Mouse (Mus musculus) activated CD4-positive, CD25-positive, alpha-beta regulatory T cell, adult 4 months (primary cell): ENCODE data around the gene Bcar3. TPM values are rescaled to one million over a fixed set of nuclear protein-coding genes. Genes with fewer than 3 reads are reported as not detected.

Experiments used
- ATAC-seq: one replicate; pipeline ENCODE4 v1.8.0; 2017
- polyA plus RNA-seq, 2 experiments: library from polyadenylated mRNA; unstranded; fragments of 100-300 nt; shearing (Covaris generic); gene quantifications; one replicate each; pipeline ENCODE4 v1.2.1; 2017

Bcar3 gene
- polyA plus RNA-seq, 2 experiments from 2014 or later: 0.61 to 0.70 TPM

DNA sequence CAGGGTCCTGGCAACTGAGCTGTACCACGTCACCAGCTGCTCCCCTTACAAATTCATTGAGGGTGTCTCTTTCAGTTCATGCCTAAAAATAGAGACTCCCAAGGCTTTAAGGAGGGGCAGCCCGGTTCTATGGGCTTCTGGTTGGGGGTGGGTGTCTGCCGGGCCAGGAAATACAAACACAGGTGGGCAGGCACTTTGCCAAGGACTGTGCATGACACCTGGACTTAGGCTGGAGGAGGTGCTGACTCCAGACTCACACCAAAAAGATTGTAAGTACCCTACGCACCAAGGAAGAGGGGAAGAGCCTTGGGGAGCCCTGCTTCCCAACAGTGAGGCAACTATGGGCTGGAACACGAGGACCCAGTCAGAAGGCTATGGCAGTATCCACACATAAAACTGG, 44.1 kb downstream of the Bcar3 start:
- ATAC-seq: no peak

GRCm38 (mm10) chr3:122338897-122339296, 45.0 kb downstream of the Bcar3 start:
- no peak for ATAC-seq

DNA sequence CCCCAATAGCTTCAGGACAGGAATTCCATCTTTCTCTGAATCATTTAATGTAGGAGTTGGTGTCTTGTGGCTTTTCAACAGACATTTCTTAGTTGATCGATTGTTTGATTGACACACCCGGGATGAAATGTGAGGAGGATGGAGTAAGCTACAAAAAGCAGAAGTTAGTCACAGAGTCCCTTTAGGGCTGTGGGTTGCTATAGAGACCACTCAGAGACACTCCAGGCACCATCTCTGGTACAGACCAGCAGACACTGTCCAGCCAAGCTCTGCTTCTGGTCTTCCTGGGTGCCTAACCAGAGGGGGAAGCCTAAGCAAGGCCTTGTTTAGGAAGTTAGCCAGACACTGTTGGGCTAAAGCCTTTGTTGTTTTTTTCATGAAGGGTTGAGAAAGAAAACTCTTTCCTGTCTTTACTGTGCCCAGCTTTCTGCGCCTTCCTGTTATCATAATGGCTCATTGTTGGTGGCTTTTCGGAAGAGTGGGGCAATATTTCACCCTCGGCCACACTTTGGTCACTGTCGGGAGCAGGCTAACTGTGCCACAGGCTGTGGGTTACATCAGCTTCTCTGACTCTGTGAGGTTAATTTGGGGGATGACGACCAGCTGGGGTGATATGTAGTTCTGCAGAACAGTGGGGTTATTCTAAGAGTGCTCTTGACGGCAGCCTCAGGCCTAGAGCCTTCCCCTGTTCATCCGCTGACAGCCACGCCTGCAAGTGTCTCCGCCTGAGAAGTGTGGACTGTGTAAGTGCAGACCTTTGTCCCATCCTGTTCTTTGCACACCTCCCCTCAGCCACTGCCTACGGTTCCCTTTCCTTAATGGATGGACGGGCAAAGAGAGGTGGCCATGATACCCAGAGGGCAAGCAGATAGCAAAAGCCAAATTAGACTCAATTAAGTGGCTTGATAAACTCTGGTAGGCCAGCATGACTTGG, 46.5 kb downstream of the Bcar3 start:
- no peak for ATAC-seq

DNA sequence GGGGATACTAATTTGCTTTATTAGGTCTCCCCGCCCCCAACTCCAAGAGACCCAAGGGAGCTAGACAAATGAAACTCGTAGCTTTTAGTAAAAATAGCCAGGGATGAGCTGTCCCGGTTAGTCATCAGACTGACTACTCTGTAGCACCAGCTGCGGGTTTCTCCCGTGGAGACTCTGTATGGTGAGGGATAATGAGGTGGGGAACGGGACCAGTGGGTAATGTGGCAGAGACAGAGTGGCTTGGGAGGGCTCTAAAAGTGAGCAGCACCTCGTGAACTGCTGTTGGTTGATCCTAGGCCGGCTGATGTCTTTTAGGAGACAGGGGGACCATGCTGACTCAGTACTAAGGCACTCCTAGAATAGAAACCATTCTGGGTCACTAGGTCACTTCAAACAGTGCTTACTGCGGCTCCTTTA, 49.5 kb downstream of the Bcar3 start:
- ATAC-seq: no peak

- ATAC-seq: no peak
Measured at GRCm38 (mm10) chr3:122344350-122344749, 50.4 kb downstream of the Bcar3 start.

DNA sequence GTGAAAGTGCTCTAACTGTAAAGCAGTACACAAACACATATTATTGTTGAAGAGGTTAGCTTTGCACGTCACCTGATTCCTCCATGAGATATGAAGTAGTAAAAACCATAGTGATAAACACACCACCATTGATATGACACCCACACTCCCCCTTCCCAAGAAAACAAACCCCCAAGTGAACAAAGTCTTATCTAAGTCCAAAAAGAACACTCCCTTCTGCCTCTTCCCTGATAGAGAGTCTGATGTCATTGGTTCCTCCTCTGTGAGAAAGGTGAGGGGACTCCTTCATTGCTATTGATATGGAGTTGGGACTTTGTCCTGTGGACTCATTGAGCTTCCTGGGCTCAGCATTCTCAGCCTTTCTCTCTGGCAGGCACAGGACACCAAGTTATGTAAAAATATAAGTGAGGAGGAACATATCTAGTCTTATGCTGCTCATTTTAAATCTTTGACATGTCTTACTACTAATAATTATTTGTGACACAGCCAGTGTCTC, 52.1 kb downstream of the Bcar3 start:
- ATAC-seq: no peak

DNA sequence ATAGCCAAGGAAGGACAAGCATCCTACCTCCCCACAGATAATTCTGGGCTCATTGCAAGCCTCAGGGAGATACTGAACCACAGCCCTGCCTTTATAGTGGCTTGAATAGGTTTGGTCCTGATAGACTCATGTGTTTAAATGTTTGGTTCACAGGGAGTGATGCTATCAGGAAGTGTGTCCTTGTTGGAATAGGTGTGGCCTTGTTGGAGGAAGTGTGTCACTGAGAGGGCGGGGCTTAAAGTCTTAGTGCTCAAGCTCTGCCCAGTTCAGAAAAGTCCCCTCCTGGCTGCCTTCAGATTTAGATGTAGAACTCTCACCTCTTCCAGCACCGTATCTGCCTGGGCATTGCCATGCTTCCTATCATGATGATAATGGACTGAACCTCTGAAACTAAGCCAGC, 52.7 kb downstream of the Bcar3 start:
- ATAC-seq: no peak

DNA sequence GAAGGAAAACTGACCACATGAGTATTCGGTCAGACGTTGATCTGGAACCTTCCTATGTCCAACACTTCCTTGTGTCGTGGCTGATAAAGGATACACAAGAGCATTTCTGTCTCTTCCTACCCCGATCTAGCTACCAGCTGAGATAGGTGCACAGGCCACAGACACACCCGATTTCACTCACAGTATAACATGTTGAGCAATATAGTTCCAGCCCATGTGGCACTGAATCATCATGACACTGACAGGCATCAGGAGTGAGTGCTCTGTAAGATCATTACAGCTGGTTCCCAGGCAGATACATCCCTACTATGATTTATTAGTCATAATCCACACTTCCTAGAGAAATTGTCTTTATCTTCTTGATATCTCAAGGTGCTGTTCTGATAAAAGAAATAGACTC, 54.7 kb downstream of the Bcar3 start:
- no peak for ATAC-seq

GRCm38 (mm10) chr3:122352801-122353200, 58.9 kb downstream of the Bcar3 start:
- no peak for ATAC-seq

- no peak for ATAC-seq
Measured at GRCm38 (mm10) chr3:122359426-122359825, 65.5 kb downstream of the Bcar3 start.

- no peak for ATAC-seq
Measured at GRCm38 (mm10) chr3:122359954-122360353, 66.0 kb downstream of the Bcar3 start.

- ATAC-seq: no peak
Measured at GRCm38 (mm10) chr3:122360721-122361138, 66.8 kb downstream of the Bcar3 start.

DNA sequence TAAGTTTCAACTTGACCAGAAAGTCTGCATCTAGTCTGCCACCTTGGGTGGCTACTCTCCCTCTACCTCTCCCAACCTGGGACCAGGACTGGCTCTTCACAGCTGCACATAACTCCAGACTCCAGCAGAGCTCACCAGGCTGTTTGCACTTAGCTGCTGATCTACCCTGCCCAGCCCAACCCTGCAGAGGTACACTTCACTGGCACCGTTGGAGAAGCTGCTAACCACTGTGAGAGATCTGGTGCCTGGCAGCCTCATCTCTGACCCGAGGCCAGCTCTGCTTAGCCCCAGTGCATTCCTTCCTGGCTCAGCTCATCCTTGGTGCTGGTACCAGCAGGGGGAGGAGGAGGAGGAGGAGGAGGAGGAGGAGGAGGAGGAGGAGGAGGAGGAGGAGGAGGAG, 68.8 kb downstream of the Bcar3 start:
- no peak for ATAC-seq

DNA sequence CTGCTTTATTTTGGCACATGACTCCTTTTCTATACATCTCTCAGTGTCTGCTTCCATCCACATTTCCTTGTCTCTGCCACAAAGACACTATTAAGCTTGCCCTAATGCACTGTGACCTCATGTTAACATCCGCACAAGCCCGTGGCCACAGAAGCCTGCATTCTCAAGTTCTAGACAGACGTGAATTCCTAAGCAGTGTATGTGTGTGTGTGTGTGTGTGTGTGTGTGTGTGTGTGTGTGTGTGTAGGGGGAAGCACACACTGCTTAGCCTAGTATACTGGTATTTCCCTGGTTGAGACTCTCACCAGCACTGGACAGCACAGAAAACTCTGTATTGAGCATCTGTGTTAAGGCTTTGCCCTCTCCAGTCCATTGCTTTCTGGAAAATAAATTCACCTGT, 70.6 kb downstream of the Bcar3 start:
- no peak for ATAC-seq

DNA sequence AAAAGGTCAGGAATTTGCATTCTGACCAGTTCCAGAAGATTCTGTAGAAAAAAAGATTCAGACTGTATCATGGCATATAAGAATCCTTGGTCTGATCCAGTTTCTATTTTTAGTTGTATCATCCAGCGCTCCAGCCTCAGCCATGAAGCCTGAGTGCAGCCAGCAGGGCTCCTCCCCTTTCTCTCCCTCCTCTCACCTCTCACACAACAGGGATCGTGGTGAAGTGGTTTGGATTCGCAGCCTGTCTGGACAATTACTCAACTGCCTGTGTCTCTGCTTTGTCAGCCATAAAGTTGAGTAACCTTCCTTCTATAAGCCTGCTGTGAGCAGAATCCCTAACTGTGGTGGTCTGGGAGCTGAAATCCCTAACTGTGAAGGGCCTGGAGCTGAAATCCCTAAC, 71.4 kb downstream of the Bcar3 start:
- no peak for ATAC-seq

GRCm38 (mm10) chr3:122371646-122372341, 77.9 kb downstream of the Bcar3 start:
- no peak for ATAC-seq

DNA sequence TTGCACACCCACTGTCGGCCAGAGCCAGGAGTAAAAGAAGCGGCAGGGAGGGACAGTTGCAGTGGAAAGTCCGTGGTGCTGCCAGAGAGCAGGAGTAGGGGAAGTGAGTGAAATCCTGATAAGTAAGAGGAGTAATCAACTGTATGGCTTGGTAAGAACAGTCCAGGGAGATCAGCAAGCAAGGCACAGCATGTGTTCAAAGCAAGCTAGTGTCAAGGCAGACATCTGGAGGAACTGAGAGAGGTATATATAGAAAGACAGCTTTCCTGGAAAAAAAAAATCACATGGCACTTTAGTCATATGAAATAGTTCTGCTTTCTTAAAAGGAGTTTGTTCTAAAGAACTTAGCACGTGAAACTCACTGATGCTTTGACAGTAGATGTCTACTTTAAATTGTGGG, 78.7 kb downstream of the Bcar3 start:
- no peak for ATAC-seq

DNA sequence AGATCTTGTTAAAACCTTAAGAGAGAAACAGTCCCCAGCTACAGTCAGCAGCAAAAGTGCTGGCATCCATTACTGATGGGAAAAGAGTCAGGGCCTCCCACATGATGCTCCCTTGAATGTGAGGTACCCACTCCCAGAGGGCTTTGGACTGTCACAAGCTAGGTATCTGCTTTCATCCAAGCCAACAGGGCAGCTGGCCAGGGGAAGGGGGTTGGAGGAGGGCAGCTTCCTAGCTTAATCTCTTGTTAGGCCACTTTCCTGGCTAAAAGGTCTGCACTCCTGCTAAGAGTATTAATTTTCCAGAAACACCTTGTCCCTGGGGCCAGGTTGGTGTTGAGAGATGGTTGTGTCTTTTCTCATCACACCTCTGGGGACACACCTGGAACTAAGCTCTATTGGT, 82.1 kb downstream of the Bcar3 start:
- no peak for ATAC-seq

DNA sequence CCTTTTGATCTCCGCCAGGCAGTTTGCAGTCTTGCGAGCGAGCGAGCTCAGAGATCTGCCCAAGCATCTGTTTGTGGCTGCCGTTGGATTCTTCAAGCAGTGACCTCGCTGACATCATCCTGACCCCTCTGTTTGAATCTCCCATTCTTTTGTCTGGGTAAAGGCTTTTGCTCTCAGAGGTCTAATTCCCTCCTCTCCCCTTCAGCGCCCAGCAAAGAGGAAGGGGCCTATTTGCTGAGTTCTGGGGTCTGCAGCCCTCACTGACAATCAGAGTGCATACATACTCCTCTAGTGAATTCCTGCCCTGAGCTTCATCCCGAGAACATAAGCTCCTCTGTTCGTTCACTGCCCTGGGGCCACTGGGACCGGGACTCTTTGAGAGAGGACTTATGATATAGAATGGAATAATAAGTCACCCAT, 82.5 kb downstream of the Bcar3 start:
- ATAC-seq: no peak

DNA sequence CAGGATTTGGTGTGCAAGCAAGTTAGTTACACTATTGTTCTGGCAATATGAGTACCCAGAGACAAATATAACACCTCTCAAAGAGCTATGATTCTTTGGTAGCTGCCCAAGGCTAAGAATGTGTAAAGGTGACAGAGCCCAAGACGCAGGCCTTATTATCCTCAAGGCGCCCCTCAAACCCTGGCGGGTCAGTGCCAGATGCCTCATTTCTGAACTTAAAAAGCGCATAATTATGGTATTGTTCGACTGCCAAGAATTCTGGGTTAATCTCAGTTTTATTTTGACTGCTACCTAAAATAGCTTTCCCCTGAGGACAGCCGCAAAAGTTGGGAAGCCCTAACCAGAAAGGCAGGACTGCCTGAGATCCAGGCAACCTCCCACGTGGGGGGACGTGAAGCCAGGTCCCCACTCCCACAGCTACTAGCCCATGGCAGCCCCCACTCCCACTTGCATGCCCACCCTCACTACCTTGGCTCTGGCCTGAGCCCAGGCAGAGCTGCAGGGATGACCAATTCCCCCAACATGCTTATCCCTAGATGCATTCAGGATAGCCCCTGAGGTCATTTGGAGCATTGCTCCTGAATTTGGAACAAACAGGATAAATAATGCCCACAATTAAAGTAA, 83.0 kb downstream of the Bcar3 start:
- ATAC-seq: no peak

- ATAC-seq: no peak
Measured at GRCm38 (mm10) chr3:122378634-122379033, 84.7 kb downstream of the Bcar3 start.

DNA sequence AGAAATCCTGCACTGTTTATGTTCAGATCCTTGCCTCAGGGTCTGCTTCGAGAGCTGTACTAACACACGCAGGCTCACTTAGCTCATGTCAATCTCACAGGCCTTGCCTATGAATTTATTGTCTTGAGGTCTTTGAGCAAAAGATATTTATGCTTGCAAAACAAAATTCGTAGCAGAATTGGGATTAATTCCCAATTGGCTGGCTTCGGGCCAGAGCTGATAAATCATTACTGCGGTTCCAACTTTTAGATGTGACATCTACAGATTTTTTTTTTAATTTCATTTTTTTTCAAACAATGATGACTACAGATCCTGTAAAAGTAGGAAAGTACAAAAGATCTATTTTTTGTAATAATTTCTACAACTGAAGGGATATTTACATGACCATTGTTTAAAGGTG, 86.8 kb downstream of the Bcar3 start:
- ATAC-seq: no peak

DNA sequence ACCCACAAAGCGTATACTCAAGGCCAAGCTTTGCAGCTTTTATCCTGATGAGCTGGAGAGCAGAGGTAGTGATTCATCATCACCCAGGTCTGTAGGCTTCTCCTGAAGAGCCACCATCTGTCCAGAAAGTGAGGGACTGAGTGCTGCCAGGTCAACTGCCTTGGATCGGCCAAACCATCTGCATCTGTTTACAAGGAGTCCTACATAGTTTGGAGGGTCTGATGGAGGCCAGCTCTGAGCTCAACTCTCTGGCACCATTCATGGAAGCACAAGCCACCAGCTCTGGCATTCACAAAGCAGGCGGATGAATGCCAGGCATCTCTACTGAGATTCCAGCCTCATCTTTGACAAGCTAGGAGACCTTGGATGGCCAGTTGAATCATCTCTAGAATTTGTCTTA, 87.7 kb downstream of the Bcar3 start:
- no peak for ATAC-seq
